Mouse (Mus musculus) forebrain, embryonic 16.5 days (tissue): ENCODE measurements at regions not wholly inside any gene's neighbourhood (a gene's known extent, or its start where the extent isn't known, plus 50 kb on each side); places are given as distances from the start of the nearest gene placed in this dataset.

ENCODE experiments used
- ATAC-seq: fragments of 200-750 bp; cut with Nextera tagmentation; 2 replicates; pipeline ENCODE4 v1.8.0; 2017; ENCODE audit warnings: mild to moderate bottlenecking, moderate library complexity
- H3K27ac ChIP-seq: fragments of 300-500 bp; sonication (generic); 2 replicates; pipeline ENCODE4 v1.5.1; 2014; ENCODE audit warnings: low read length, control low read depth
- H3K27me3 ChIP-seq: fragments of 300-500 bp; sonication (generic); replicated peaks from 2 replicates; pipeline ENCODE4 v1.6.1; 2014; ENCODE audit warnings: low read length; ENCODE audit not compliant: control insufficient read depth, insufficient read depth
- H3K36me3 ChIP-seq: fragments of 300-500 bp; sonication (generic); 2 replicates; pipeline ENCODE4 v1.6.1; 2014; ENCODE audit not compliant: control insufficient read depth, insufficient read depth
- H3K4me1 ChIP-seq: fragments of 300-500 bp; sonication (generic); replicated peaks from 2 replicates; pipeline ENCODE4 v1.6.1; 2014; ENCODE audit warnings: low read length; ENCODE audit not compliant: control insufficient read depth, insufficient read depth
- H3K4me2 ChIP-seq: fragments of 300-500 bp; sonication (generic); 2 replicates; pipeline ENCODE4 v1.6.1; 2014; ENCODE audit warnings: mild to moderate bottlenecking, low read length, control low read depth
- H3K4me3 ChIP-seq: fragments of 300-500 bp; sonication (generic); replicated peaks from 2 replicates; pipeline ENCODE4 v1.5.1; 2014; ENCODE audit warnings: mild to moderate bottlenecking, low read length, control low read depth
- H3K9ac ChIP-seq: fragments of 300-500 bp; sonication (generic); replicated peaks from 2 replicates; pipeline ENCODE4 v1.6.1; 2014; ENCODE audit warnings: low read depth, low read length, control low read depth
- H3K9me3 ChIP-seq: fragments of 300-500 bp; sonication (generic); 2 replicates; pipeline ENCODE4 v1.6.1; 2016; ENCODE audit warnings: low read length; ENCODE audit not compliant: control insufficient read depth
- WGBS: fragments of 180-500 bp; shearing (Covaris S2); extraction: QIAGEN DNeasy Blood & Tissue Kit; methylation state at CpG from one replicate; pipeline ENCODE4 v1.1.7; 2014; 5-methylcytosine and 5-hydroxymethylcytosine counted together

GRCm38 (mm10) chr9:91456843-91457242, 91.2 kb upstream of the Zic1 start:
- 54% methylated on average over 5 of the region's 5 CpGs for WGBS
- Histone ChIP-seq H3K4me2 (no peak overlapping the region), H3K9me3 (no peaks in the 10 kb centered on the region), H3K36me3 (no peaks in the 10 kb centered on the region), H3K9ac (no peak overlapping the region), H3K4me3 (no peak overlapping the region), H3K27ac (no peak overlapping the region), H3K27me3 (no peaks in the 10 kb centered on the region), H3K4me1 (no peaks in the 10 kb centered on the region)
- peak; percentile 81 for ATAC-seq

- WGBS = 31% methylated on average over 1 of the region's 1 CpGs
- no peaks in the 10 kb centered on the region for H3K4me1 ChIP-seq
- no peak overlapping the region for H3K4me3 ChIP-seq
- H3K27me3 ChIP-seq = no peaks in the 10 kb centered on the region
- H3K9me3 ChIP-seq = no peaks in the 10 kb centered on the region
- no peak overlapping the region for H3K9ac ChIP-seq
- no peak overlapping the region for H3K27ac ChIP-seq
- no peak overlapping the region for H3K4me2 ChIP-seq
- peak; percentile 89 for ATAC-seq
- H3K36me3 ChIP-seq = no peaks in the 10 kb centered on the region
These were observed 90.7 kb upstream of the Zic1 start for GRCm38 (mm10) chr9:91456253-91456823.

- no peak for ATAC-seq
- H3K36me3 ChIP-seq = no peaks in the 10 kb centered on the region
- no peak overlapping the region for H3K4me3 ChIP-seq
- H3K27ac ChIP-seq = no peak overlapping the region
- H3K9ac ChIP-seq = no peak overlapping the region
- H3K27me3 ChIP-seq = no peaks in the 10 kb centered on the region
- H3K9me3 ChIP-seq = no peaks in the 10 kb centered on the region
- H3K4me1 ChIP-seq = no peaks in the 10 kb centered on the region
- 39% methylated on average over 4 of the region's 4 CpGs for WGBS
- no peak overlapping the region for H3K4me2 ChIP-seq
These were observed 73.5 kb upstream of the Zic1 start for GRCm38 (mm10) chr9:91439106-91439505.
